Mouse (Mus musculus) embryo, embryonic 10 days (tissue): ENCODE measurements around the gene Ltbp2.

Experiments
- DNase-seq: peaks from one replicate; pipeline ENCODE4 v3.0.0-alpha.2; 2015; ENCODE audit warnings: low spot score

The Ltbp2 gene

DNA sequence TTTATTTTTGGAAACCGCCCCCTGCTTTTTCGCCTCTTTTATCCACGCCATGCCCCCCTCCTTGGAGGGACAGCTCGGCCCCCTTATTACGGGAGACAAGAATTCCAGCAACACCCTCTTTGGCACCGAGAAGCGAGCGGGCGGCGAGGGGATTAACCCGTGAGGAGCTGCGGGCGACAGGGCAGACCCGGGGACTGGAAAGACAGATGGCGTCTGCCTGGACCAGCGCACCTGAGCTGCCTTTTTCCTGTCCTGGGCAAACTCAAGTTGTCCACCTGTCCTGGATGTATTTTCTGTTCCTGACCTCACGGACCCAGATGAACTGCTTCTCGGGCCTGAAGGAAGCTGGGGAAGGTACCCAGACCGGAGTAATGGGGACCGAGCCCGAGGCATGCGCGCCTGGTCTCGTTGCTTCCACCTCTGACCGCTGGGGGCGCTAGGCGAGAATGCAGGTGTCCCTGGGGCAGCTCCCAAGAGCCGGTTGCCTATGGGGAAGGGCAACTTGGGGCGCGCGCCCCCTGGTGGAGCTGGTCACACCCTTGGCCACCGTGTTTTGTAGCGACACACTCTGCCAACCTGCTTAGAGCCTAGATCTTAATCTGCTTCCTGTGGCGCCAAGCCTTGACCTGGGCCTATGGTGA, at the start of gene Ltbp2:
Gene Ltbp2 (minus strand): TSS at position 52 of the 641 bp plus-strand sequence.
- DNase-seq: peak; percentile 86

DNA sequence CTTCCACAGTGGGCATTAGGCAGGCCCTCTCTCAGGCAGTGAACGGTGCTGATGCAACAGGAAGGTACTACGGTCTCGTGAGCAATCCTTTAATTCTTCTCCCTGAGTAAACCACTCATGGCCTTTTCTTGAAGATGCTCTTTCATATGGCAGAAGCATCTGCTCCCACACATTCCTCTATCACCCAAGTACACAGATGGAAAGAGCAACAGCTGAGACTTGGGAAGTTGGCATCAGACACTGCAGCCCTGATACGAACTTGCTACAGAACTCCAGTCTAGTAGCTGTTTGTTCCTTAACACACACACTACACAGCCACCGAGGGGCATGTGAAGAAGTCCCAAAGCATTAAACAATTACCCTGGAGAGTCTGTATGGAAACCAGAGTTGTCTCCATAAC, 48.0 kb upstream of the Ltbp2 start:
- DNase-seq: no peak

DNA sequence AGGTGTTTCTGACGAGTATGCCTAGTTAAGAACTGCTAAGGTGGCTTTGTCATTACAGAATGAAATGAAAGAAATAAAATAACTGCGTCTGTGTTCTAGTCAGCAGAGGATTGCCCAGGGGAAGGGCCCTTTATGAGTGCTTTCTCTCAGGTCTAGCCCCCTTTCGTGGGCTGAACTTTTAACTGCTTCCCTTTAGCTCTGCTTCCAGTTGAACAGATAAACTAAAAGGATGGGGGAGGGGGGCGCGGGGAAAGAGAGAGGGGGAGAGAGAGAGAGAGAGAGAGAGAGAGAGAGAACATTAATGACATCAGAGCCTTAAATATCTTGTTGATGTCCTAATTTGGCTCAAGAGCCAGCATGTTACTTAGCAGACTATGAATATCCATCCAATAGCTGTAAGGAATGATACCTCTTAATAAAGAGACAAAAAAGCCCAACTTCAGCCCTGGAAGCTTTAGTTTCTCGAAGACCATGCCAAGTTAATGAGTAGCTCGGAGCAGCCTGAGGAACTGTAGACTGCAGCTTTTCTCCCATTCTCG, 45.6 kb upstream of the Ltbp2 start:
- DNase-seq: no peak

GRCm38 (mm10) chr12:84918809-84919208, 42.5 kb upstream of the Ltbp2 start:
- DNase-seq: no peak

GRCm38 (mm10) chr12:84917799-84918198, 41.5 kb upstream of the Ltbp2 start:
- no peak for DNase-seq

DNA sequence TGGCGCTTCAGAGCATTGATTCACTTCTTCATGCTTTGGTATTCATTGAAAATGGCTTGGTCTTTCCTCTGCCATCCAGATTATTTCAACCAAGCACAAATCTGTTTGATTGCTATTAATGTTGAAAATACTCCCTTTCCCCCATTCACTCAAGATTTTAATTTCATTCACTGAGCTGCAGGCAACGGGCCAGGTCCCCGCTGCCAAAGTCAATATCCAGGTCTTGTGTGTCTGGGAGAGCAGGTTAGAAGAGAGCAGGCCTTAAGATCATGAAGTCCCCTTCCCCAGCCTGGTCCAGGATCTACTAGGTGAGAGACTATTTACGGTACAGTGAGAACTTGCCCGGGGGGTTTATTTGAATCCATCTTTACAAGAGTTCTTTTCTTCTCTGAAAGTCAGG, 38.6 kb upstream of the Ltbp2 start:
- DNase-seq: no peak

DNA sequence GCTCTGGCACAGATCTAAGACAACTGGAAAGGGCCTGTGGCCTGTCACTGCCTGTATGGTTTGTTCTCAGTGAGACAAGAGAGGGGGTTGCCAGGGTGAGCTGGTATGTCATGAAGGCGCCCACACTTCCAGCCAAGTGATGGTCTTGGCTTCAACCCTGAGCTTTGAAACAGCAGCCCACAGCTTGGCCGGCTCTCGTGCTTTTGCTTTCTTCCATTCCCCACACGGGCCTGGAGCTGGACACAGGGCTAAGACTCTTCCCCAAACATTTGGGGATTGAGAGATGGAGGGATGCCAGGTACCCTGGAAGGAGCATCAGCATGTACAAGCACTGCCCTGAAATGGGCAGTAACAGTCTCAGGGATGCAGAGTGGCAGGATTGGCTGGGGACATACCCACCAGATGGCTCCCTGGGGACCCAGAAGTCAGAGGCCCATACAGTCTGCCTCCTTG, 36.3 kb upstream of the Ltbp2 start:
- no peak for DNase-seq

- no peak for DNase-seq
These were observed 35.3 kb upstream of the Ltbp2 start for GRCm38 (mm10) chr12:84911640-84912039.

DNA sequence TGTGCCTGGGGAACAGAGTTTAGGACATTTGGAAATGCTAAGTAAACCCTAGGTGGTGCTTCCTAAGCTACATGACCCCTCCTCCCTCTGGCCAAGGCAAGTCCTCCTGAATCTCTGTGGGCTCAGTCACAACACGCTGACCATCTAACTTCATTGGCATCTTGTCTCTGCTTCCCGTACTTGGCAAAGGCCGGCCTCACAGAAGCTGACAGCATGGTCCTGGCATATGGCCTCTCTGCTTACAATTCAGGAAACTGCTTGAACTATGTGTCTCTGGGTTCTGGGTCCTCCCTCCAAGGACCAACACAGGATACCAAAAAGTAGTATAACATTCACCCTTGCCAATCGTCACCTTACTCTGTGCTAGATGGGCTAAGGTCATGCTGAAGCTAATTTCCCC, 33.7 kb upstream of the Ltbp2 start:
- DNase-seq: no peak

- no peak for DNase-seq
These were observed 31.5 kb upstream of the Ltbp2 start for GRCm38 (mm10) chr12:84907627-84908480.

GRCm38 (mm10) chr12:84907024-84907626, 30.8 kb upstream of the Ltbp2 start:
- peak; percentile 30 for DNase-seq

DNA sequence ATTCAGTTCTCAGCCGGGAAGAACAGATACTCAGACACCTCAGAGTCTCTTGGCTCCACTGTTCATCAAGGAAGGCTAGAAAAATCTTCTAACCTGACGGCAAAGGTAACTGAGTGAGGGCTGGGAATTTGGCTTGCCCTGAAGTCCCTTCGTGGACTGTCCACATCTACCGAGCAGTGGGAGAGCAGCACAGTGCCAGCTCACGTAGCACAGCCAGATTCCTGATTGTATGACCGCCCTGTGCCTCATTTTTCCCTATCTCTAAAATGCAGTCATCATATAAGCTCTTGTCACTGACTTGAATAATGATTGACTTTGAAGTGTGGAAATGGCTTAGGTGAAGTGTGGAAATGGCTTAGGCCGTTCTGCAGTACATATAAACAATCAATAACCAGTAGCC, 28.1 kb upstream of the Ltbp2 start:
- DNase-seq: no peak

DNA sequence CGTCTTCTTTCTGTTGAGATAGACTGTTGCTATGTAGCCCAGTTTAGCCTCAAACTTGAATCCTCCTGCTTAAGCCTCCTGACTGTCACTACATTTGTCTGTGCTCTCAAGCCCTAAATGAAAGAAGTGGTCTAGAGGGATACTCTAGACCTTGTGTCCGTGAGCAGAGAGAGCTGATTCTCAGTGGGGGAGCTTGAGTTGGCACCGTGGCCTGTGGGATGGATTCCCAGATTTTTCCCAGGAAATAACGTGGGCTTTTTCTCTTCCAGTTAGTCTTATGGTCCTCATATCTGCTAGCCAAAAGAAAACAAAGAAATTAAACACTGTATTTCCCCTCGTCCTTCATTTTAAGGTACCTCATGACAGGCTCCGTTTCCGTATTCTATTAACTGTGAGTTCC, 24.0 kb upstream of the Ltbp2 start:
- DNase-seq: no peak

DNA sequence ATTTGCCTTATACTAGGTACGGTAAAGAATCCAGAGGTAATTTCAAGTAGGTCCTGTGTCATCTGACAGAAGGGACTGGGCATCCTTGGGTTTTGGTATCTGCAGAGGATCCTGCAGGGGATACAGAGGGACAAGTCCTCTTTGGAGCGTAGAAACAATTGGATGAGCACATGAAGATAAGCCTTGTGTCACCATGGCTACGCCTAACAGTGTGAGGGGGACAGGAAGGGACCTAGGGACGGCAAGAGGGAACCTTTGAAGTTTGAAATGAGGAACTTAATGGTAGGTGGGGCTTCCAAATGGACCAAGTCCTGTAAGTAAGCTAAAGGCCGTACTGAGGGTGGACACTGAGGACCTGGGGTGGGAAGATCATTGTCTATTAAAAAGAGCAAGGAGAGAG, 21.0 kb upstream of the Ltbp2 start:
- no peak for DNase-seq

DNA sequence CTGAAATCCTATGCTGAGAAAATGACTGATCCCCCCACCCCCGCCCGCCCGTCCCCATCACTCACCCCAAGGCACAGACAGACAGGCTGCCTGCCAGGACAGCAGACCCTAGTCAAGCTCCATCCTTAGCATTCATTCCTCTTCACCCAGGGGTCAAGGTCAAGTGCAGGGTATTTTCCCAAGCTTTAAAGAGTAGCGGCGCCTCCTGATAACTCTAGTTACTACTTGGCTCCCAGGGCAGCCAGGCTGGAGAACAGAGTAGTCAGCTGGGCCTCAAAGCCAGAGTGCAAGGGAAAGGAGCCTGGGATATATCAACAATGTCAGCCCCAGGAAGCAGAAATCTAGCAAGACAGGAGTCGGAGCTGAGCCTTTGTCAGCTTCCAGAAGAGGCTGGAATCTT, 19.9 kb upstream of the Ltbp2 start:
- peak; percentile 30 for DNase-seq

- no peak for DNase-seq
These were observed 17.6 kb upstream of the Ltbp2 start for GRCm38 (mm10) chr12:84893648-84894628.

DNA sequence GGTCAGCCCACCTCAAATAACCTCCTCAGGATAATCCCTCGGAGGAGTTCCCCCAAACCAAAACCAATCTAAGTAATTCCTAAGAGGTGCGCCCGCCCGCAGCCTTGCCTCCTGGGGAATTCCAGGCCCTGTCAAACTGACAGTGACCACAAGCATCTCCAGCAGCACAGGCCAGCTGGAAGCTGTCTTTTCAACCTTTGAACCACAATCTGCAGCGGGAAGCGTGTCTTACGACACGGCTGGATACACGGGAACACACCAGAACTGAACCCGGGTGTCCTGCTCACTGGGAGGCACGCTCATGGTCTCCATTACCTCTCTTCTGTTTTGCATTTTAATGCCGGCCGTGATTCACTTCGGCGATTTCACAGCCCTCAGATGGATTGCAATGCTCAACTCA, 14.0 kb upstream of the Ltbp2 start:
- peak; percentile 13 for DNase-seq

GRCm38 (mm10) chr12:84885107-84885876, 9.0 kb upstream of the Ltbp2 start:
- DNase-seq: no peak

DNA sequence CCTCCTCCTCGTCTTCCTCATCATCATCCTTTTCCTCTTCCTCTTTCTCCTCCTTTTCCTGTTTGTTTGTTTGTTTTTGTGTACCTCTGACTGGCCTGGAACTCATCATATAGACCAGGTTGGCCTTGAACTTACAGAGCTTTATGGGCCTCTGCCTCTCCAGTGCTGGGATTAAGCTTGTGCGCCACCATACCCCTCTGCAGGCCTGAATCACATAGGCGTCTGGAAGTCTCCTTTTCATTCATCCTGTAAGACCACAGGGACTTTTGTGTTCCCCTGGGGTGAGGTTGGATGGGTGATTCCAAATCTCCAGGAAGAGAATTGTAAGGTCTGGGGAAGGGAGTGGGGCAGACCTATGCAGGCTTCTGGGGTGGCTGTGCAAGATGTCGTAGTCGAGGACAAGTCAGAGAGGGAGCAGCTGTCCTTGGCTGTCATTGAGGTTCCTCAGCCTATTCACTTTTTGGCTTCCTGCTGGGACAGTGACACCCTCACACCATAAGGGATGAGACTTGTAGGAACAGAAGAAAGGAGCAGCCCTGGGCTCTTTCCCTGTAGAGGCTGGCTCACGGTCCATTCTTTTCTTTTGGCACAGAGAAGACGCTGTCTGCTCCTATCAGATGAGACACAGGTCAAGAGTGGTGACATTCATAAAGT, 8.2 kb upstream of the Ltbp2 start:
- no peak for DNase-seq

DNA sequence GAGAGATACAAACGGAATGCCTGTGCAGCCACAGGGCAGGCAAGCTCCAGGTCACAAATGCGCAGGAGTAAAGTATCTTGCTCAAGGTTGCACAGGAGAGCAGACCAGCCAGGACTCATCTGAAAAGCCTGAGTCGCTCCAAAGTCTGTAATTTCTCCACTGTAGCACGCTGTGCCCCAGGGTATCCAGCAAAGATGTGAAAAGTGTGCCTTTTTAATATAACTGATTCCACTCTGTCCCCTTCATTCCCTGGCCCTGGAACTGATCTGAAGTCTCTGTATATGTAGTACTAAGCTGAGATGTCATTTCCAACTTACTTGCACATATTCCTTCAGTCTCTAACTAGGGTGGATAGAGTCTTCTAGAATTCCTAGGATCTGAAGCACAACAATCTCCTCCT, 6.5 kb upstream of the Ltbp2 start:
- no peak for DNase-seq
